Mouse (Mus musculus): ENCODE results near the gene Tmem45a2. TPM values are rescaled to one million over a fixed set of nuclear protein-coding genes. Genes with fewer than 3 reads are reported as not detected.

Tmem45a2 gene
- not detected in 2 replicates for polyA plus RNA-seq (2016; fragmentation: Nextera tagmentation; extraction: Ambion mirVana)

- no peak within 1 kb of the TSS for H3K27ac ChIP-seq (replicated peaks)
- no peak for ATAC-seq (ENCODE audit: low FRiP score, low read depth)
Observed at GRCm38 (mm10) chr16:57071132-57071639, at the start of gene Tmem45a2. Tmem45a2 (minus strand) TSS chr16:57071372.

GRCm38 (mm10) chr16:57117562-57117961, 46.4 kb upstream of the Tmem45a2 start:
- Histone ChIP-seq H3K4me2 (replicated peaks) (no peak overlapping the region), H3K27ac (replicated peaks) (no peak overlapping the region), H3K9me3 (no peaks in the 10 kb centered on the region), H3K4me3 (no peak overlapping the region), H3K9ac (replicated peaks) (no peak overlapping the region), H3K27me3 (no peaks in the 10 kb centered on the region), H3K36me3 (no peaks in the 10 kb centered on the region), H3K4me1 (peaks cover 5% of the 10 kb centered on the region)
- ATAC-seq (ENCODE audit: low FRiP score, low read depth): no peak
- 82% methylated on average over 2 of the region's 2 CpGs for WGBS

More at GRCm38 (mm10) chr16:57071132-57071639, at the start of gene Tmem45a2:
- no peak within 1 kb of the TSS for H3K9ac ChIP-seq (replicated peaks)
- no peak within 1 kb of the TSS for H3K4me3 ChIP-seq
- no peaks in the 10 kb centered on the region for H3K4me1 ChIP-seq
- no peaks in the 10 kb centered on the region for H3K27me3 ChIP-seq
- H3K36me3 ChIP-seq: no peaks in the 10 kb centered on the region
- WGBS: 96% methylated on average over 5 of the region's 5 CpGs
- no peak within 1 kb of the TSS for H3K4me2 ChIP-seq (replicated peaks)
- no peaks in the 10 kb centered on the region for H3K9me3 ChIP-seq

- H3K9ac ChIP-seq (replicated peaks): no peak overlapping the region
- 0 out of 2 replicates have a peak, but pooled peaks cover 2% of the 10 kb centered on the region for H3K4me1 ChIP-seq
- no peak overlapping the region for H3K4me3 ChIP-seq
- H3K27me3 ChIP-seq: no peaks in the 10 kb centered on the region
- no peak overlapping the region for H3K4me2 ChIP-seq (replicated peaks)
- H3K36me3 ChIP-seq: no peaks in the 10 kb centered on the region
- ATAC-seq (ENCODE audit: low FRiP score, low read depth): no peak
- no peaks in the 10 kb centered on the region for H3K9me3 ChIP-seq
- no peak overlapping the region for H3K27ac ChIP-seq (replicated peaks)
Observed at GRCm38 (mm10) chr16:57116066-57116465, 44.9 kb upstream of the Tmem45a2 start.

GRCm38 (mm10) chr16:57106185-57106960, 35.2 kb upstream of the Tmem45a2 start:
- Histone ChIP-seq H3K4me3 (no peak overlapping the region), H3K9me3 (no peaks in the 10 kb centered on the region), H3K36me3 (no peaks in the 10 kb centered on the region), H3K27me3 (no peaks in the 10 kb centered on the region), H3K9ac (replicated peaks) (no peak overlapping the region), H3K27ac (replicated peaks) (no peak overlapping the region), H3K4me1 (no peaks in the 10 kb centered on the region), H3K4me2 (replicated peaks) (no peak overlapping the region)
- ATAC-seq (ENCODE audit: low FRiP score, low read depth): no peak
- WGBS: 78% methylated on average over 5 of the region's 5 CpGs

- no peak overlapping the region for H3K4me3 ChIP-seq
- 92% methylated on average over 1 of the region's 1 CpGs for WGBS
- no peaks in the 10 kb centered on the region for H3K9me3 ChIP-seq
- no peak overlapping the region for H3K4me2 ChIP-seq (replicated peaks)
- no peaks in the 10 kb centered on the region for H3K4me1 ChIP-seq
- H3K9ac ChIP-seq (replicated peaks): no peak overlapping the region
- no peaks in the 10 kb centered on the region for H3K27me3 ChIP-seq
- ATAC-seq (ENCODE audit: low FRiP score, low read depth): no peak
- H3K27ac ChIP-seq (replicated peaks): no peak overlapping the region
- H3K36me3 ChIP-seq: no peaks in the 10 kb centered on the region
Observed at GRCm38 (mm10) chr16:57101174-57101573, 30.0 kb upstream of the Tmem45a2 start.

- H3K36me3 ChIP-seq: no peaks in the 10 kb centered on the region
- ATAC-seq (ENCODE audit: low FRiP score, low read depth): no peak
- no peak overlapping the region for H3K27ac ChIP-seq (replicated peaks)
- H3K27me3 ChIP-seq: no peaks in the 10 kb centered on the region
- H3K4me1 ChIP-seq: no peaks in the 10 kb centered on the region
- 82% methylated on average over 5 of the region's 5 CpGs for WGBS
- no peak overlapping the region for H3K4me2 ChIP-seq (replicated peaks)
- no peak overlapping the region for H3K4me3 ChIP-seq
- H3K9ac ChIP-seq (replicated peaks): no peak overlapping the region
- H3K9me3 ChIP-seq: no peaks in the 10 kb centered on the region
Observed at GRCm38 (mm10) chr16:57099572-57100237, 28.5 kb upstream of the Tmem45a2 start.

- Histone ChIP-seq H3K9me3 (no peaks in the 10 kb centered on the region), H3K27me3 (no peaks in the 10 kb centered on the region), H3K36me3 (no peaks in the 10 kb centered on the region), H3K9ac (replicated peaks) (no peak overlapping the region), H3K4me1 (no peaks in the 10 kb centered on the region), H3K27ac (replicated peaks) (no peak overlapping the region), H3K4me2 (replicated peaks) (no peak overlapping the region), H3K4me3 (no peak overlapping the region)
- 70% methylated on average over 7 of the region's 7 CpGs for WGBS
- ATAC-seq (ENCODE audit: low FRiP score, low read depth): no peak; the same call in 1 of the 2 replicates
Observed at GRCm38 (mm10) chr16:57098468-57099144, 27.4 kb upstream of the Tmem45a2 start.

GRCm38 (mm10) chr16:57092911-57093605, 21.9 kb upstream of the Tmem45a2 start:
- no peaks in the 10 kb centered on the region for H3K9me3 ChIP-seq
- H3K9ac ChIP-seq (replicated peaks): no peak overlapping the region
- no peak overlapping the region for H3K4me3 ChIP-seq
- H3K4me2 ChIP-seq (replicated peaks): no peak overlapping the region
- H3K36me3 ChIP-seq: no peaks in the 10 kb centered on the region
- H3K27me3 ChIP-seq: no peaks in the 10 kb centered on the region
- H3K27ac ChIP-seq (replicated peaks): no peak overlapping the region
- no peaks in the 10 kb centered on the region for H3K4me1 ChIP-seq
- WGBS: 68% methylated on average over 6 of the region's 6 CpGs
- ATAC-seq (ENCODE audit: low FRiP score, low read depth): no peak

GRCm38 (mm10) chr16:57092460-57092859, 21.3 kb upstream of the Tmem45a2 start:
- H3K9ac ChIP-seq (replicated peaks): no peak overlapping the region
- 47% methylated on average over 4 of the region's 4 CpGs for whole genome bisulfite sequencing
- no peaks in the 10 kb centered on the region for H3K36me3 ChIP-seq
- no peaks in the 10 kb centered on the region for H3K27me3 ChIP-seq
- H3K4me3 ChIP-seq: no peak overlapping the region
- peak; percentile 83 for ATAC-seq (ENCODE audit: low FRiP score, low read depth)
- H3K9me3 ChIP-seq: no peaks in the 10 kb centered on the region
- no peak overlapping the region for H3K27ac ChIP-seq (replicated peaks)
- no peak overlapping the region for H3K4me2 ChIP-seq (replicated peaks)
- H3K4me1 ChIP-seq: no peaks in the 10 kb centered on the region

GRCm38 (mm10) chr16:57079577-57079976, 8.4 kb upstream of the Tmem45a2 start:
- ATAC-seq (ENCODE audit: low FRiP score, low read depth): no peak
- H3K4me2 ChIP-seq (replicated peaks): no peak overlapping the region
- H3K9ac ChIP-seq (replicated peaks): no peak overlapping the region
- no peak overlapping the region for H3K27ac ChIP-seq (replicated peaks)
- 80% methylated on average over 4 of the region's 4 CpGs for WGBS
- no peaks in the 10 kb centered on the region for H3K9me3 ChIP-seq
- H3K4me3 ChIP-seq: no peak overlapping the region
- no peaks in the 10 kb centered on the region for H3K27me3 ChIP-seq
- H3K36me3 ChIP-seq: no peaks in the 10 kb centered on the region
- no peaks in the 10 kb centered on the region for H3K4me1 ChIP-seq

GRCm38 (mm10) chr16:57075986-57076385, 4.8 kb upstream of the Tmem45a2 start:
- WGBS: 80% methylated on average over 7 of the region's 7 CpGs
- Histone ChIP-seq H3K4me3 (no peak overlapping the region), H3K9ac (replicated peaks) (no peak overlapping the region), H3K4me1 (no peaks in the 10 kb centered on the region), H3K9me3 (no peaks in the 10 kb centered on the region), H3K27me3 (no peaks in the 10 kb centered on the region), H3K27ac (replicated peaks) (no peak overlapping the region), H3K4me2 (replicated peaks) (no peak overlapping the region), H3K36me3 (no peaks in the 10 kb centered on the region)
- no peak for ATAC-seq (ENCODE audit: low FRiP score, low read depth)
